Mouse (Mus musculus) olfactory bulb, adult 2 months (tissue): Measurements from ENCODE around the gene Nlrp9a.
"Not testable (repeated sequence)": the region's sequence is repeated elsewhere in the genome, so short reads cannot be mapped to it uniquely, and the experiment has no call there.

Source experiments
- CTCF ChIP-seq: fragments of 200-500 bp; IDR thresholded peaks from 2 replicates; pipeline ENCODE4 v1.5.1; 2012; ENCODE audit warnings: low read depth, mild to moderate bottlenecking, low read length, moderate library complexity; ENCODE audit not compliant: insufficient read depth
- POLR2A ChIP-seq: fragments of 200-500 bp; IDR thresholded peaks from 2 replicates; pipeline ENCODE4 v1.6.1; 2012; ENCODE audit warnings: mild to moderate bottlenecking, low read depth, low read length, moderate library complexity; ENCODE audit not compliant: insufficient read depth

DNA sequence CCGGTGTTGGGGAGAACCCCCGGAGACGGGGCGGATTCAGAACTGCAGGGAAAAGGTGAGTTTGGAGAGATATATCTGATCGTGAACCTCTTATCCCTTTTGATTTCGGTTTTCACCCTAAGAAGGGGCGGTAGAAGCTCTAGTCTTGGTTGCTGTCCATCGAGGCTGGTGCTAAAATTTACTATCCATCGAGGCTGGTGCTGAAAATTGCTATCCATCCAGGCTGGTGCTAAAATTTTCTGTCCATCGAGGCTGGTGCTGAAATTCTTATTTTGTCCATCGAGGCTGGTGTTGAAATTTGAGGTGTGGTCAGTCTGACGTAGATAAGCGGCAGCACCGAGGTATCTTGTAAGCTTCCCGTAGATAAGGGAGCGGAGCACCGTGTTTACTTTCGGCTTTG is 45.3 kb upstream of the Nlrp9a start:
- TF ChIP-seq CTCF, POLR2A: not testable (repeated sequence)
